Mouse (Mus musculus) granulocyte monocyte progenitor cell, adult 5-6 weeks (primary cell): Measurements from ENCODE around the gene Pard3. TPM values are rescaled to one million over a fixed set of nuclear protein-coding genes. Genes with fewer than 3 reads are reported as not detected.

Experiments used
- ATAC-seq: replicated peaks from 2 replicates; pipeline ENCODE4 v1.8.0; 2016; ENCODE audit warnings: mild to moderate bottlenecking, moderate TSS enrichment, inconsistent platforms; ENCODE audit not compliant: poor library complexity, severe bottlenecking
- total RNA-seq, 2 experiments: library from RNA; stranded (forward) in 1 of 2; stranded (reverse) in 1 of 2; fragments of 200-712, 200-1000 nt in 1 of 2; fragments of >200 nt in 1 of 2; fragmentation: Nextera tagmentation in 1 of 2; gene quantifications; 2 replicates each; pipeline ENCODE4 v1.2.3; 2014 to 2017

Pard3 gene
- total RNA-seq, 2 experiments from 2014 or later, result not detected

GRCm38 (mm10) chr8:127514810-127515735, 451.4 kb downstream of the Pard3 start:
- peak; percentile 95 for ATAC-seq

GRCm38 (mm10) chr8:127516043-127516442, 452.4 kb downstream of the Pard3 start:
- ATAC-seq, result no peak

GRCm38 (mm10) chr8:127525673-127526072, 462.0 kb downstream of the Pard3 start:
- no peak for ATAC-seq

GRCm38 (mm10) chr8:127528315-127528714, 464.6 kb downstream of the Pard3 start:
- no peak for ATAC-seq

GRCm38 (mm10) chr8:127529746-127530145, 466.1 kb downstream of the Pard3 start:
- no peak for ATAC-seq

- ATAC-seq, result no peak
Measured at GRCm38 (mm10) chr8:127531866-127532265, 468.2 kb downstream of the Pard3 start.

GRCm38 (mm10) chr8:127534789-127535188, 471.1 kb downstream of the Pard3 start:
- no peak for ATAC-seq

- ATAC-seq, result no peak
Measured at GRCm38 (mm10) chr8:127535192-127535845, 471.6 kb downstream of the Pard3 start.

- no peak for ATAC-seq
Measured at GRCm38 (mm10) chr8:127535846-127536220, 472.1 kb downstream of the Pard3 start.

- ATAC-seq, result peak; percentile 49
Measured at GRCm38 (mm10) chr8:127539803-127540202, 476.1 kb downstream of the Pard3 start.

GRCm38 (mm10) chr8:127540273-127540672, 476.6 kb downstream of the Pard3 start:
- peak; percentile 65 for ATAC-seq

GRCm38 (mm10) chr8:127542162-127542561, 478.5 kb downstream of the Pard3 start:
- ATAC-seq, result peak; percentile 33; the same call in 1 of the 2 replicates

GRCm38 (mm10) chr8:127543676-127544075, 480.0 kb downstream of the Pard3 start:
- no peak for ATAC-seq

GRCm38 (mm10) chr8:127546161-127546560, 482.5 kb downstream of the Pard3 start:
- no peak for ATAC-seq

GRCm38 (mm10) chr8:127550928-127551327, 487.2 kb downstream of the Pard3 start:
- ATAC-seq, result no peak

- peak; percentile 84 for ATAC-seq
Measured at GRCm38 (mm10) chr8:127552161-127552595, 488.5 kb downstream of the Pard3 start.

GRCm38 (mm10) chr8:127552836-127553235, 489.1 kb downstream of the Pard3 start:
- ATAC-seq, result no peak

GRCm38 (mm10) chr8:127553582-127553981, 489.9 kb downstream of the Pard3 start:
- no peak for ATAC-seq

- no peak for ATAC-seq
Measured at GRCm38 (mm10) chr8:127555795-127556194, 492.1 kb downstream of the Pard3 start.

GRCm38 (mm10) chr8:127556964-127557363, 493.3 kb downstream of the Pard3 start:
- ATAC-seq, result no peak

- no peak for ATAC-seq
Measured at GRCm38 (mm10) chr8:127557566-127557965, 493.9 kb downstream of the Pard3 start.
